Mouse (Mus musculus) adrenal gland, postnatal 10 days (tissue): ENCODE results near the gene Pabpc6. TPM values are rescaled to one million over a fixed set of nuclear protein-coding genes. Genes with fewer than 3 reads are reported as not detected.

Experiments
- DNase-seq: peaks from one replicate; pipeline ENCODE4 v3.0.0; 2021; ENCODE audit warnings: mixed read lengths
- long read RNA-seq, 2 experiments: library from polyadenylated mRNA; stranded (forward); transcript quantifications; one replicate each; pipeline ENCODE4 v2.0.0; 2021
- total RNA-seq, 2 experiments: library from RNA; stranded (reverse); gene quantifications; 2 replicates each; pipeline ENCODE4 v1.2.3; 2021

Pabpc6 gene
- not detected for total RNA-seq
- long read RNA-seq, experiment 1 = 0 reads
- long read RNA-seq, experiment 2 = 0 reads

- DNase-seq = no peak
Measured at GRCm38 (mm10) chr17:9669283-9669905, at the start of gene Pabpc6. TSS of gene Pabpc6 (minus strand) at chr17:9669717.

DNA sequence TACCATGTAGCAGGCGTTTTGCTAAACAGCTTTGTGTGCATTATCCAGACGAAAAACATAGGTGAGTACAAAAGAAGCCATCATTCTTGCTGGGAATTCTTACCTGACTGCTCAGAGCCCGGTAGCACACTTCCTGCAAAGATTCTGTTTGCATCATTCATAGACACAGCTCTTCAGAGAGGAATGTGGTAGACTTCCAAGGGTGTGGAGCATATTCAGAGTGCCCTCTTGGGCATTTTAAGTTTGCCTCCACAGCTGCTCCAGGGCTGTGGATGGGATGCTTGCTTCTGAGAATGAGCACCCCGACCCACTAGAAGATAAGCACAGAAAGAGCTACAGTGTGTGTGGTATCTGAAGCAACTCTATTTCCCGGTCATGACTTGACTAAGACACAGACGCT lies 41.4 kb upstream of the Pabpc6 start:
- no peak for DNase-seq

GRCm38 (mm10) chr17:9708888-9709287 lies 39.4 kb upstream of the Pabpc6 start:
- no peak for DNase-seq

DNA sequence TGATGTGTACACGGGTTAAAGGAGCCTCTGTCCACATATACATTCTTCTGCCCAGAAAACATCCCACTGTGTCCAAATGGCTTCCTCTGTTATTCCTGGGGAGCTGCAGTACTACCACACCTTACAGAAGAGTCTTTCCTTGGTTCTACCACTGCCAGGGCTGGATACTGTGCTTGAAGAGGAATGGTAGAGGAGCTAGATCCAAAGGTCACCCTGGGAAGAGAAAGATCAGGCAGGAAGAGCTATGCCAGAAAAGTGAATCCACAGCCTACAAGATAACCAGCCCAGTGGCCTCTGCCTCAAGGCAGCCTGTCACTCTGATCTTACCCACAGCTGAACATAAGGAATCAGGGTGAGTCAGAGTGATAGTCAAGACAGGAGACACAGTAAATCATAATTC lies 37.8 kb upstream of the Pabpc6 start:
- no peak for DNase-seq

GRCm38 (mm10) chr17:9697763-9698162 lies 28.2 kb upstream of the Pabpc6 start:
- no peak for DNase-seq

DNA sequence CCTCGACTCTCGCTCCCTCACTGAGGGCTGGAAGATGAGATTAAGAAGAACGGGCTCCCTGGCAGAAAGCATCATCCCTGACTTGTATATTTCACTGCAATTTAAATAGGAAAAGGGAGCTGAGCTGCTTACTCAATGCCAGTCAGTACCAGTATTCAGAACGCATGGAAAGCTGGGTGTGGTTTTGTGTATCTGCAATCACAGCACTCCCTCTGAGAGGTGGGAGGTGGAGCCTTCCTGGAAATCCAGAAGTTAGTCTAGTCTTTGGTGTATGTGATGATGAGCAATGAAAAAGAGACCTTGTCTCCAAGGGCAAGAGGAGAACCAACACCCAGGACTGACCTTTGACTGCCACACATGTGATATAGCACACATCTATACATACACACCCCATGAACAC lies 21.7 kb upstream of the Pabpc6 start:
- DNase-seq = no peak

- no peak for DNase-seq
Measured at GRCm38 (mm10) chr17:9683539-9684155, 14.1 kb upstream of the Pabpc6 start.

DNA sequence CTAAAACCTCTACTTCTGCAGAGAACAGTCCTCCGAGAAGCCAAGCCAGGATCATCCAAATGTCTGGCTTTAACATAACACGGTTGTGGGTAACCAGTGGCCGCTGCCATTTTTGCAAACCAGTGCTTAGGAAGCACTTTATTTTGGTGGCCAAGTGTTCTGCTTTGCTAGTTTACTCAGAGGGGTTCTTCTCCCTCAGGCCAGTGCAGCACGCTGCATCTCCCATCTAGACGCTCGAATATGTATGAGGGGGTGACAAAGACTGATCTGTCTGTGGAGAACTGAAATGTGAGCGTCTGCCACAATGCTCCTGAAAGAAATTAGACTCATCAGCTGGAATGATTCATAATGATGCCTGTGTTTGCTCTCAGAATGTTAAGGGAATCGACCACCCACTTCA lies 11.2 kb upstream of the Pabpc6 start:
- DNase-seq = no peak

DNA sequence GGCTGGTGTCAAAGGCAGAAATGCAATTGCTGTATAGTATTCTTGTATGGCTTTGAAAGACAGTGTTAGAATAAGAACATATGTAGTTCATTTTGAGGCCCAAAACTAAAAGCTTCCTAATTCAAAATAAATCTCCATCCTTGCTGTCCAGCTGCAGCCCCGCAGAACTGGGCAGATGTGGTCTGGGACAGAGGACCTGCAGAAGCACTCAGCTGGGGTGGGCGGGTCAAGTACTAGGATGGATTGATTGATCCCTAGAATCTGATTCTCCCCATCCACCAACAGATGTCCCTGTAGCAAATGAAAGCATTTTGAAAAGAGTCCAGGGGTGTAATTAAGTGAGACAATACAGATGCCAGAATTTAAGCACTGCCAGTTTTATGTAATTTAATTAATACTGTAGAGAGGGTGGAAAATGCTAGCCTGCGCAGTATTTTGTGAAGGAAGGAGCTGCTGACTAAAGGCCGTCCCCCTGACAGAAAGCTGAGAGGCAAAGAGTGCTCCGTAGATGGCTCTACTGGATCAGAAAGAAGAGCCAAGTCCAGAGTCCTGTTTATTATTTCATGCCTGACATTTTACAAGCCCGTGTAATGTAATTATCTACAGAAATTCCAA lies 5.8 kb upstream of the Pabpc6 start:
- DNase-seq = no peak

DNA sequence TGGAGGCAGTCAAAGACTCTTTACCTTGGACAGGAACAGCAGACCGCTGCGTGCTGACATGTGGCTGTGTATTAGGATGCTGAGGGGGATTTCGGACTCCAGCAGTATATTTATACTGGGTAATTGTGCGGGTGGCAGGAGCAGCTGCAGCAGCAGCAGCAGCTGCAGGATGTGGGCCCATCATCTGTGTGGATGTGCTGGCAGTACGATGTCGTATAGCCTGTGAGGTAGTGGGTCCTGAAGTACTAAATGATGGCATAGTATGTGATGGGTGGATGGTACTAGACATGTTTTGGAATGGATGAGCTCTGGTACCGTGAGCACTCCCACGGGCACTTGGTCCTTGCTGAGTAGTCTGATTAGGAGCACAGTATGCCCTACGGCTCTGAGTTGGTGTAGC lies 1.6 kb downstream of the Pabpc6 start:
- no peak for DNase-seq

DNA sequence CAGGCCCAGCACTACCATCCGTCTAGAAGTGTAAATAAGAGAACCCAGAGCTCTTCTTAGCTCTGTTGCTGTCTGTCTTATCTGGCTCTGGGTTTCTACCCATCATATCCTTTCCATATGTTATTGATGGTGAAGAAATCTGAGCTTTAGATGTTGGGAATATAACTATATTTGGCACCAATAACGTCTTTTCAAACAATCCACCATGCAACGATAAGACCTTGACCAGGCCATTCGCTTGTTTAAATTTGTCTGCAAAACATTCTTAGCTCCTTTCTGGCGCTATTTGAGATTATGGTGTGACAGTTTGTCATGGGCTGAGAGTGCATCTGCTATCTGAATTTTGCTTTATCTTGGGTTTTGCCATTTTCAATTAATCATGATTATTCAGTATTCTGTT lies 10.9 kb downstream of the Pabpc6 start:
- DNase-seq = no peak

GRCm38 (mm10) chr17:9654155-9654554 lies 15.4 kb downstream of the Pabpc6 start:
- DNase-seq = no peak

- DNase-seq = no peak
Measured at GRCm38 (mm10) chr17:9647644-9648043, 21.9 kb downstream of the Pabpc6 start.

DNA sequence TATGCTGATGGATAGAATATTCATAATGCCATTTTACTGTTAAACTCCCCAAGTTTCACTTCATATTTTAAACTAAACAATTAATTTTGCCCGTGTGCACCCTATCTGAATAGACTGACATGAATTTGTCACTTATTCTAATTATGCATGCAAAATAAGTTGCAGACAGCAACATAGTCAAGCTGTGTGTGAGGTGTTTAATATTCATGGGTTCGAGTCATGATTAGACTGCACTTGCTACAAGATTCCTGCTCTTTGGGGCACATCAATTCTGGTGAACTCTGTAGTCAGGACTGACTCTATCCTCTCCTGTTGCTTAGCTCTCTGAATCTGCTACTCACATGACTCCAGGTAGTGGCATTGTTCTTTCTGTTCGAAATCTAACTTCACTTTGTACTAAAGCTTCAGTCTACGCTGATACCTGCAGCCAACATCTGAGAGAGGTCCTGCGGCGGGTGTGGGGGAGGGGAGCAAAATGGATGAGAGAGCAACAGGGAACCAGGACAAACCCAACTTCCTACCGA lies 25.8 kb downstream of the Pabpc6 start:
- no peak for DNase-seq

GRCm38 (mm10) chr17:9637011-9637410 lies 32.5 kb downstream of the Pabpc6 start:
- DNase-seq = no peak

DNA sequence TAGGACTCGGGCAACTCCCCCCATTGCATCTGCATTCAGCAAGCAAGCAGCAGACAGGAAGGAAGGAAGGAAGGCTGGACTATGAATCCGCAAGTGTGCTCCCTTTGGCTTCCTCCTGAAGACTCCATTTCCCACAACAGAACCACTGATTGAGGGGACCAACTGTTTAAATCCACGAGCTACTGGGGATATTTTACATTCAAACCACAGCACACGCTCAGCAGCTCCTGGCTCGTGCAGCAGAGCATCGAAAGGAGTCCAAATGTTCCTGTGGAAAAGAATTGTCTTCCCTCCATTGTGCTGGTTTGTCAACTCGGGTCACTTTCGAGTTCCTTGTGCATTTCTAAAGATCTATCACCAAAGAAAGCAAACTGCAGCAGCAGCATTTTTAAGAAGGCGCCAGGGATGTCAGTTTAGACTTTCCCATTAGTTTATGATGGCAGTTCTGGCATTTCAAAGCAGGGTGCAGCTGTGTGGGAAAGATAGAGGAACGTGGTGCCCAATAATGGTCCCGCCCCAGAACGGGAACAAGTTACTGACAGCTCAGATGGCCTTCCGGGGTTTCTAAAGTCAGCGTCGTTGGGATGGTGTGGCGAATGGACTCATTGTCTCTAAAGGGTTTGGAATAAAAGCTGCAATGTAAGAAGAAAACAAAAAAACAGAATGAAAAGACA lies 36.8 kb downstream of the Pabpc6 start:
- no peak for DNase-seq

DNA sequence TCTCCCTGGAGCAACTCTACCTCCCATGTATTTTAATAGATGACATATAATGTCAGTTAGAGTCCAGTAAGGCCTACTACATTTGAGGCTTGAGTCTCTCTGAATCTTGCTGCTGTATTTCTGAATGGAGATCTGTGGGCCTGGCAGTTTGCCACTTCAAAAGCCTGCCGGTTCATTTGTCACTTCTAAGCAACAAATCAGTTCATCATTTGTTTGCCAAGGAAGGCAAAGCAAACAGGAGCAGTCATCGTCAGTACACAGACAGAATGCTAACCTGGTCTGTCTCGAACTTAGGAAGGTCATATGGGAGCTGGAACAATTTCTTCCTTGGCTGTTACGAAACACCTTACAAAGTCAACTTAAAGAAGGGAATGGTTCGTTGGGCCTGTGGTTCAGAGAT lies 37.4 kb downstream of the Pabpc6 start:
- DNase-seq = no peak

- no peak for DNase-seq
Measured at GRCm38 (mm10) chr17:9631081-9631480, 38.4 kb downstream of the Pabpc6 start.

GRCm38 (mm10) chr17:9627011-9627410 lies 42.5 kb downstream of the Pabpc6 start:
- DNase-seq = no peak
